Mouse (Mus musculus): ENCODE results near the gene Metrn. TPM values are rescaled to one million over a fixed set of nuclear protein-coding genes. Genes with fewer than 3 reads are reported as not detected.

Gene Metrn
- polyA plus RNA-seq, 1 experiment from 2014 or later, result 5.8 TPM

DNA sequence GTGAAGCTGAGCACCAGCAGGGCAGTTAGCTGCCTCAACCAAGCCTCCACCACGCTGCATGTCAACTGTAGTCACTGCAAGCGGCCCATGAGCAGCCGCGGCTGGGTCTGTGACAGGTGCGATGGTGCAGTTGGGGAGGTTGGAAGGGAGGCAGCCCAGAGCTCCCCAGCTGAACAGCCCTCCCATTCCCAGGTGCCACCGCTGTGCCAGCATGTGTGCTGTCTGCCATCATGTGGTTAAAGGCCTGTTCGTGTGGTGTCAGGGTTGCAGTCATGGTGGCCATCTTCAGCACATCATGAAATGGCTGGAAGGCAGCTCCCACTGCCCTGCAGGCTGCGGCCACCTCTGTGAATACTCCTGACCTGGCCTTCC, 31.3 kb upstream of the Metrn start:
- H3K4me1 ChIP-seq (ENCODE audit: control insufficient read depth, insufficient read depth, low read length), result peaks cover 39% of the 10 kb centered on the region
- ATAC-seq (ENCODE audit: low FRiP score, low TSS enrichment), result no peak

DNA sequence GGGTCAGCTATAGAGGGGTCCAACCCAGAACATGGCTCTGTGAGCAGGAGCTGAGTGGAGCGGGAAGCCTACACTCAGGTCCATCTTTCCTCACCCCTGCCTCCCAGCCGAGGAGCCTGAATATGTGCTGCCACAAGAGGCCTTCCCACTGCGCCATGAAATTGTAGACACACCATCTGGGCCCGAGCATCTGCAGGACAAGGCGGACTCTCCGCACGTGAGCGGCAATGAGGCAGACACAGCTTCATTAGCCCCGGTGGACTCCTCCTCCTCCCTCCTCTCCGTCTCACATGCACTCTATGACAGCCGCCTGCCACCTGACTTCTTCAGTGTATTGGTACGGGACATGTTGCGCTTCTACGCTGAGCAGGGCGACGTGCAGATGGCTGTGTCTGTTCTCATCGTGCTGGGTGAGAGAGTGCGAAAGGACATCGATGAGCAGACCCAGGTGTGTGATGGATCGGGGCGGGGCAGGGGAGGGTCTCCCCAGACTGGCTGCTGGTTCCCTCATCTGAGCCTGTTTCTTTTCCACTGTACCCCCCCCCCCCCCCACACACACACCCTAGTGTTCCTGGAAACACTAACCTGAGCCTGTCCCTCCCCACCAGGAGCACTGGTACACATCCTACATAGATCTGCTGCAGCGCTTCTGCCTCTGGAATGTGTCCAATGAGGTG, 30.7 kb upstream of the Metrn start:
- peak overlapping the region; percentile 70; the same call in 1 of the 2 replicates for H3K4me3 ChIP-seq (replicated peaks; ENCODE audit: low read depth, low read length)
- no peak overlapping the region for H3K27ac ChIP-seq (replicated peaks; ENCODE audit: low read depth, low read length)
- WGBS, result 91% methylated on average over 22 of the region's 22 CpGs
- ATAC-seq (ENCODE audit: low FRiP score, low TSS enrichment) (no peak), DNase-seq (no peak)
- H3K27me3 ChIP-seq (ENCODE audit: control insufficient read depth, insufficient read depth, low read length), result no peaks in the 10 kb centered on the region
- H3K9ac ChIP-seq (replicated peaks; ENCODE audit: low read length), result no peak overlapping the region
- H3K9me3 ChIP-seq (ENCODE audit: control insufficient read depth, low read length), result no peaks in the 10 kb centered on the region
- H3K4me2 ChIP-seq (ENCODE audit: low read length), result peak overlapping the region; percentile 95
- peaks cover 45% of the 10 kb centered on the region for H3K36me3 ChIP-seq (ENCODE audit: control insufficient read depth, insufficient read depth, low read length)
- H3K4me1 ChIP-seq (ENCODE audit: control insufficient read depth, insufficient read depth, low read length), result peaks cover 42% of the 10 kb centered on the region

More for the DNA sequence above, 31.3 kb upstream of the Metrn start:
- Histone ChIP-seq H3K4me3 (replicated peaks; ENCODE audit: low read depth, low read length) (peak overlapping the region; percentile 70), H3K4me2 (ENCODE audit: low read length) (peak overlapping the region; percentile 95), H3K27me3 (ENCODE audit: control insufficient read depth, insufficient read depth, low read length) (no peaks in the 10 kb centered on the region), H3K27ac (replicated peaks; ENCODE audit: low read depth, low read length) (peak overlapping the region; percentile 91; the same call in 1 of the 2 replicates), H3K36me3 (ENCODE audit: control insufficient read depth, insufficient read depth, low read length) (peaks cover 45% of the 10 kb centered on the region), H3K9me3 (ENCODE audit: control insufficient read depth, low read length) (no peaks in the 10 kb centered on the region), H3K9ac (replicated peaks; ENCODE audit: low read length) (0 out of 2 replicates have a peak overlapping the region, but pooled peaks have one; percentile 78)
- DNase-seq, result no peak
- 89% methylated on average over 8 of the region's 8 CpGs for WGBS

DNA sequence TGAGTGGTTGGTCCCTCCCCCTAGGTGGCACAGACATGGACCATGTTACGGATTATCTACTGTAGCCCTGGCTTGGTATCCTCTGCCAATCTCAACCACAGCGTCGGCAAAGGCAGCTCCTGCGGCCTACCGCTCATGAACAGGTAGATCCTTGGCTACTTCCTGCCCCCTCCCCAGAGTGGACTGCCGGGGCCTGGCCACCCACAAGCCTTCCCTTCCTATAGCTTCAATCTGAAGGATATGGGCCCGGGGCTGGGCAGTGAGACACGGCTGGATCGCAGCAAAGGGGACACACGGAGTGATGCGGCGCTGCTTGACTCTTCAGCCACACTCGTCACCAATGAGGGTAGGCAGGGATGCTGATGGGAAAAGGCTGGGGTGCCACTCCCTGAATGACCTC, 30.1 kb upstream of the Metrn start:
- no peak overlapping the region for H3K4me2 ChIP-seq (ENCODE audit: low read length)
- peaks cover 39% of the 10 kb centered on the region for H3K4me1 ChIP-seq (ENCODE audit: control insufficient read depth, insufficient read depth, low read length)
- H3K36me3 ChIP-seq (ENCODE audit: control insufficient read depth, insufficient read depth, low read length), result peaks cover 45% of the 10 kb centered on the region
- 96% methylated on average over 13 of the region's 13 CpGs for WGBS
- H3K27ac ChIP-seq (replicated peaks; ENCODE audit: low read depth, low read length), result no peak overlapping the region
- no peaks in the 10 kb centered on the region for H3K9me3 ChIP-seq (ENCODE audit: control insufficient read depth, low read length)
- DNase-seq (no peak), ATAC-seq (ENCODE audit: low FRiP score, low TSS enrichment) (no peak)
- no peak overlapping the region for H3K9ac ChIP-seq (replicated peaks; ENCODE audit: low read length)
- H3K4me3 ChIP-seq (replicated peaks; ENCODE audit: low read depth, low read length), result no peak overlapping the region
- no peaks in the 10 kb centered on the region for H3K27me3 ChIP-seq (ENCODE audit: control insufficient read depth, insufficient read depth, low read length)

DNA sequence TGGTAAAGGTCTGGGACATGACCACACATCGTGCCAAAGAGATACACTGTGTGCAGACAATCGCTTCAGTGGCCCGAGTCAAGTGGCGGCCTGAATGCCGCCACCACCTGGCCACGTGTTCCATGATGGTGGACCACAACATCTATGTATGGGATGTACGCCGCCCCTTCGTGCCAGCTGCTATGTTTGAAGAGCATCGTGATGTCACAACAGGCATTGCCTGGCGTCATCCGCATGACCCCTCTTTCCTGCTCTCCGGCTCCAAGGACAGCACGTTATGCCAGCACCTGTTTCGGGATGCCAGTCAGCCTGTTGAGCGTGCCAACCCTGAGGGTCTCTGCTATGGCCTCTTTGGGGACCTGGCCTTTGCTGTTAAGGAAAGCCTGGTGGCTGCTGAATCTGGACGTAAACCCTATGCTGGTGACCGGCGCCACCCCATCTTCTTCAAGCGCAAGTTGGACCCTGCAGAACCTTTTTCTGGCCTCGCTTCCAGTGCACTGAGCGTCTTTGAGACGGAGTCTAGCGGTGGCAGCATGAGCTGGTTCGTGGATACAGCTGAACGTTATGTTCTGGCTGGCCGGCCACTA, 29.1 kb upstream of the Metrn start:
- WGBS, result 96% methylated on average over 27 of the region's 27 CpGs
- H3K27ac ChIP-seq (replicated peaks; ENCODE audit: low read depth, low read length), result no peak overlapping the region
- DNase-seq, result no peak
- no peaks in the 10 kb centered on the region for H3K27me3 ChIP-seq (ENCODE audit: control insufficient read depth, insufficient read depth, low read length)
- H3K4me2 ChIP-seq (ENCODE audit: low read length), result no peak overlapping the region
- H3K4me3 ChIP-seq (replicated peaks; ENCODE audit: low read depth, low read length), result no peak overlapping the region
- no peak for ATAC-seq (ENCODE audit: low FRiP score, low TSS enrichment)
- H3K36me3 ChIP-seq (ENCODE audit: control insufficient read depth, insufficient read depth, low read length), result peaks cover 38% of the 10 kb centered on the region
- no peaks in the 10 kb centered on the region for H3K9me3 ChIP-seq (ENCODE audit: control insufficient read depth, low read length)
- no peak overlapping the region for H3K9ac ChIP-seq (replicated peaks; ENCODE audit: low read length)
- H3K4me1 ChIP-seq (ENCODE audit: control insufficient read depth, insufficient read depth, low read length), result peaks cover 29% of the 10 kb centered on the region

DNA sequence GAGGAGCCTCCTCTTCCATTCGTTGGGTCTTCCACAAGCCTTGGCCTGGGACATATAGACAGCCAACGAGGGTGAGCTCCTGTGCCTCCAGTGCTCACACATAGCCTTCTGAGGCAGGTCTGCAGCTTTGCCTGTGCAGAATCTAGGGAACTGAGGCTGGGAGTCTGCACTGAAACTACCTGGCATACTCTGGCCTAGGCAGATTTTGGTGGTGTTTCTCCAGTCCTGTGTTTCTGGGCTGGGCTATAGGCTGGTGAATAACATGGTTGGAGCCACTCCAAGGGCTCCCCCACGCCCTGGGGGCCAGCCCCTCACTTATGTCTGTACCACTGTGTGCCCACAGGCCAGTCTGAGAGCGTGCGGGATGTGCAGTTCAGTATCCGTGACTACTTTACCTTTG, 28.4 kb upstream of the Metrn start:
- Histone ChIP-seq H3K4me1 (ENCODE audit: control insufficient read depth, insufficient read depth, low read length) (peaks cover 29% of the 10 kb centered on the region), H3K27me3 (ENCODE audit: control insufficient read depth, insufficient read depth, low read length) (no peaks in the 10 kb centered on the region), H3K9ac (replicated peaks; ENCODE audit: low read length) (no peak overlapping the region), H3K9me3 (ENCODE audit: control insufficient read depth, low read length) (no peaks in the 10 kb centered on the region), H3K36me3 (ENCODE audit: control insufficient read depth, insufficient read depth, low read length) (peaks cover 32% of the 10 kb centered on the region), H3K4me3 (replicated peaks; ENCODE audit: low read depth, low read length) (no peak overlapping the region), H3K27ac (replicated peaks; ENCODE audit: low read depth, low read length) (no peak overlapping the region), H3K4me2 (ENCODE audit: low read length) (peak overlapping the region; percentile 97)
- no peak for ATAC-seq (ENCODE audit: low FRiP score, low TSS enrichment)
- WGBS, result 86% methylated on average over 6 of the region's 6 CpGs
- no peak for DNase-seq

DNA sequence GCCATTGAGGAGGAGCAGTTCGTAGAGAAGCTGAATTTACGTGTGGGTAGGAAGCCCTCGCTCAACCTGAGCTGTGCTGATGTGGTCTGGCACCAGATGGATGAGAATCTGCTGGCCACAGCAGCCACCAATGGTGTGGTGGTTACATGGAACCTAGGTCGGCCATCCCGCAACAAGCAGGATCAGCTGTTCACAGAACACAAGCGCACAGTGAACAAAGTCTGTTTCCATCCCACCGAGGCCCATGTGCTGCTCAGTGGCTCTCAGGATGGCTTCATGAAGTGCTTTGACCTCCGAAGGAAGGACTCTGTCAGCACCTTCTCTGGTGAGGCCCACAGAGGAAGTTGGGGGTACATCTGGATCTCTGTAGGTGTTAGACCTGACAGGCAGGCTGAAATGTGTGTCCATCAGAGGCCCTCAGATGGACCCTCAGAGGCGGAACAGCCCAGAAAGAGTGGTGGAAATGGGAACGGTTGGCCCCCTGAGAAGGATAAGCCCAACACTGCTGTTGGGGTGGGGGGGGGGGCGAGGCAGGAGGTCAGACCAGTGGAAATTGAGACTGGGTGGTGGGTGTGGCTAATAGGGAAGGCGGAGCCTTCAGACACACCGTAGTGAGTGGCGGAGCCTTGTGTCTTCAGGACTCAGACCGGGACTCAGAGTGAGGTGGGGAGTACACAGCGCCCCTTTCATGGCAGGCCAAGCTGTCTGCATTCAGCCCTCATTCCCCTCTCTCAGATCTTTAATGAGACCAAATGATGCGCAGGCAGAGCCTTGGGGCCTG, 27.6 kb upstream of the Metrn start:
- no peak overlapping the region for H3K27ac ChIP-seq (replicated peaks; ENCODE audit: low read depth, low read length)
- ATAC-seq (ENCODE audit: low FRiP score, low TSS enrichment) (no peak), DNase-seq (no peak)
- 73% methylated on average over 17 of the region's 17 CpGs for WGBS
- peaks cover 32% of the 10 kb centered on the region for H3K36me3 ChIP-seq (ENCODE audit: control insufficient read depth, insufficient read depth, low read length)
- no peaks in the 10 kb centered on the region for H3K27me3 ChIP-seq (ENCODE audit: control insufficient read depth, insufficient read depth, low read length)
- no peaks in the 10 kb centered on the region for H3K9me3 ChIP-seq (ENCODE audit: control insufficient read depth, low read length)
- H3K4me1 ChIP-seq (ENCODE audit: control insufficient read depth, insufficient read depth, low read length), result peaks cover 23% of the 10 kb centered on the region
- H3K4me2 ChIP-seq (ENCODE audit: low read length), result peak overlapping the region; percentile 97
- peak overlapping the region; percentile 72 for H3K9ac ChIP-seq (replicated peaks; ENCODE audit: low read length)
- peak overlapping the region; percentile 59 for H3K4me3 ChIP-seq (replicated peaks; ENCODE audit: low read depth, low read length)

DNA sequence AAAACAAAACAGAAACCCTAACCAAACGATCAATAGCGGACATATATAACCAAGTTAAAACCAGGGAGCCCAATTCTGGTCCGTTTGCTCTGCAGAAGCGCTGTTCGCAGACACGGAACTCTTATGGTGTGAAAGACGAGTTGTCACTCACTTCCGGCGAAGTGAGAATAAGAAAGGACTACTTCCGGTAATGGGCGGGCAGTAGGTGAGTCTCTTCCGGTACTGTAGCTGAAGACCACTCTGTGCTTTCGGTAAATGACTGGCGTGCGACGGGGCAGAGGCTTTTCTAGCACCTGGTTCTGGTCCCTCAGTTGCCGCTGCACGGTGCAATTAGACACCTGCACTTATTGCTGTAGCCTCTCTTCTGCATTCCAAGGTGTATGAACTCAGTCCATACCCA, 26.5 kb upstream of the Metrn start, which contains the start of gene Wdr24:
Wdr24 (plus strand) TSS at position 176 of the 400 bp plus-strand sequence.
- under 1% methylated on average over 18 of the region's 18 CpGs for WGBS
- H3K4me3 ChIP-seq (replicated peaks; ENCODE audit: low read depth, low read length), result peak within 1 kb of the TSS; percentile 59
- H3K27me3 ChIP-seq (ENCODE audit: control insufficient read depth, insufficient read depth, low read length), result peaks cover 1% of the 10 kb centered on the region; the same call in 1 of the 2 replicates
- DNase-seq (peak; percentile 94), ATAC-seq (ENCODE audit: low FRiP score, low TSS enrichment) (peak; percentile 66; the same call in 1 of the 2 replicates)
- H3K9me3 ChIP-seq (ENCODE audit: control insufficient read depth, low read length), result no peaks in the 10 kb centered on the region
- peak within 1 kb of the TSS; percentile 72 for H3K9ac ChIP-seq (replicated peaks; ENCODE audit: low read length)
- H3K4me1 ChIP-seq (ENCODE audit: control insufficient read depth, insufficient read depth, low read length), result peaks cover 21% of the 10 kb centered on the region
- H3K27ac ChIP-seq (replicated peaks; ENCODE audit: low read depth, low read length), result peak within 1 kb of the TSS; percentile 72
- peak within 1 kb of the TSS; percentile 97 for H3K4me2 ChIP-seq (ENCODE audit: low read length)
- peaks cover 38% of the 10 kb centered on the region for H3K36me3 ChIP-seq (ENCODE audit: control insufficient read depth, insufficient read depth, low read length)

DNA sequence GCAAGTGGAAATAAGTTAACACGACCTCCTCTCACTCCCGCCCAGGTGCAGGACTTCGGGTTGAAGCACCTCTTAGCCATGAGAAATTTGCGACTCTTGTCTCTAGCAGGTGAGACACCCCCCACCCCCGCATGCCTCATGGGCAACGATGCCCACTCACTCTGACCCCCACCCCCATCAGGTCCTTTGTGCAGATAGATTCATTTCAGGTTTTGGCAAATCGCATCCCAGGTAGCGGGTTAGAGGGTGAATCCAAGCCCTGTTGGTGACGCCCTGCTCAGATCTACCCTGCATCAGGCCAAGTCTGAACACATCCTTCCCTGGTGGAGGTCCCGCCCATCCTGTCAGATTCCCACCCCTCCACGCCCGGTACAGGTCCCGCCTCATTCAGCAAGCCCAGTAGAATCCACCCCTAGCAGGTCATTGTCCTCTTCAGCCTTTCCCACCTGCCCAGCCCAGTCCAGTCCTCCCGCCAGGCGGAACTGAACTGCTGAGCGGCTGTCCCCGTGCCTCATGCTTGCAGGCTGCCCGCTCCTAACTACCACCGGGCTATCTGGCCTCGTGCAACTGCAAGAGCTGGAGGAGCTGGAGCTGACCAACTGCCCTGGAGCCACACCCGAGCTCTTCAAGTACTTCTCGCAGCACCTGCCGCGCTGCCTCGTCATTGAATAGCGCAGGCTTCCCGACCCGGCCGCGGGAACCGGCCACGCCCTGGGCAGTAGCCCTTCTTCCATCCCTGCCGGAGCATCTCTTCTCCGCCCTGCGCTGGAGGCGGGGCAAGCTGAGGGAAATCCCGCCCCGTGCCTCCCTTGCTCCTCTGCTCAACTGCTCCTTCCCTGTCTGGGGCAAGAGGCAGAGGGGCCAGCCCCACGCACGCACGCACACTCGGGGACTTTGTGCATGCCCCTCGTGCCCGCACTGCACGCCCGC, 22.2 kb upstream of the Metrn start:
- Histone ChIP-seq H3K4me2 (ENCODE audit: low read length) (no peak overlapping the region), H3K4me1 (ENCODE audit: control insufficient read depth, insufficient read depth, low read length) (peaks cover 7% of the 10 kb centered on the region), H3K27me3 (ENCODE audit: control insufficient read depth, insufficient read depth, low read length) (peaks cover 10% of the 10 kb centered on the region), H3K9me3 (ENCODE audit: control insufficient read depth, low read length) (no peaks in the 10 kb centered on the region), H3K36me3 (ENCODE audit: control insufficient read depth, insufficient read depth, low read length) (peaks cover 38% of the 10 kb centered on the region), H3K27ac (replicated peaks; ENCODE audit: low read depth, low read length) (no peak overlapping the region), H3K9ac (replicated peaks; ENCODE audit: low read length) (no peak overlapping the region), H3K4me3 (replicated peaks; ENCODE audit: low read depth, low read length) (no peak overlapping the region)
- 10% methylated on average over 45 of the region's 46 CpGs for WGBS
- ATAC-seq (ENCODE audit: low FRiP score, low TSS enrichment) (no peak), DNase-seq (no peak)

All from midbrain, embryonic 14.5 days (tissue).